Mouse (Mus musculus) stomach, postnatal 0 days (tissue): ENCODE data around the gene 4632433K11Rik. TPM values are rescaled to one million over a fixed set of nuclear protein-coding genes. Genes with fewer than 3 reads are reported as not detected.

ENCODE experiments used
- ATAC-seq: fragments of 200-750 bp; cut with Nextera tagmentation; 2 replicates; pipeline ENCODE4 v1.8.0; 2017; ENCODE audit not compliant: low FRiP score, low TSS enrichment
- DNase-seq: peaks from one replicate; pipeline ENCODE4 v3.0.0-alpha.2; 2016; ENCODE audit warnings: low spot score
- H3K27ac ChIP-seq: fragments of 300-500 bp; sonication (generic); replicated peaks from 2 replicates; pipeline ENCODE4 v1.5.1; 2014; ENCODE audit warnings: mild to moderate bottlenecking, control low read depth
- H3K27me3 ChIP-seq: fragments of 300-500 bp; sonication (generic); 2 replicates; pipeline ENCODE4 v1.6.1; 2014; ENCODE audit warnings: low read length; ENCODE audit not compliant: control insufficient read depth, insufficient read depth
- H3K36me3 ChIP-seq: fragments of 300-500 bp; sonication (generic); 2 replicates; pipeline ENCODE4 v1.6.1; 2014; ENCODE audit warnings: low read length, mixed read lengths; ENCODE audit not compliant: control insufficient read depth, insufficient read depth
- H3K4me1 ChIP-seq: fragments of 300-500 bp; sonication (generic); replicated peaks from 2 replicates; pipeline ENCODE4 v1.6.1; 2014; ENCODE audit warnings: antibody characterized with exemption; ENCODE audit not compliant: control insufficient read depth, insufficient read depth
- H3K4me2 ChIP-seq: fragments of 300-500 bp; sonication (generic); replicated peaks from 2 replicates; pipeline ENCODE4 v1.6.1; 2014; ENCODE audit warnings: low read depth, mild to moderate bottlenecking, control low read depth, moderate library complexity
- H3K4me3 ChIP-seq: fragments of 300-500 bp; sonication (generic); 2 replicates; pipeline ENCODE4 v1.5.1; 2014; ENCODE audit warnings: low read depth, low read length, control low read depth
- H3K9ac ChIP-seq: fragments of 300-500 bp; sonication (generic); 2 replicates; pipeline ENCODE4 v1.6.1; 2014; ENCODE audit warnings: mild to moderate bottlenecking, low read length, control low read depth, mixed read lengths
- H3K9me3 ChIP-seq: fragments of 300-500 bp; sonication (generic); 2 replicates; pipeline ENCODE4 v1.6.1; 2016; ENCODE audit warnings: low read length; ENCODE audit not compliant: control insufficient read depth
- CTCF ChIP-seq: IDR thresholded peaks from 2 replicates; pipeline ENCODE4 v1.5.1; 2016; ENCODE audit warnings: antibody characterized with exemption, low read depth, mild to moderate bottlenecking, moderate library complexity
- EP300 ChIP-seq: optimal IDR thresholded peaks from 2 replicates; pipeline ENCODE3; 2016; ENCODE audit warnings: antibody characterized with exemption
- WGBS: fragments of 180-500 bp; shearing (Covaris S2); extraction: QIAGEN DNeasy Blood & Tissue Kit; methylation state at CpG from one replicate; pipeline ENCODE4 v1.1.7; 2014; 5-methylcytosine and 5-hydroxymethylcytosine counted together
- polyA plus RNA-seq: library from polyadenylated mRNA; unstranded; fragments of >200 nt; fragmentation: Nextera tagmentation; extraction: Ambion mirVana; gene quantifications from 2 replicates; pipeline ENCODE4 v1.2.1, GENCODE M21; 2015

The 4632433K11Rik gene
- polyA plus RNA-seq, 1 experiment from 2014 or later = not detected

GRCm38 (mm10) chr7:5012681-5013513 lies 21.0 kb upstream of the 4632433K11Rik start:
- H3K4me2 ChIP-seq = no peak overlapping the region
- TF ChIP-seq EP300 (no peak), CTCF (no peak)
- ATAC-seq (no peak), DNase-seq (no peak)
- peaks cover 3% of the 10 kb centered on the region; the same call in 1 of the 2 replicates for H3K4me1 ChIP-seq
- H3K9me3 ChIP-seq = no peaks in the 10 kb centered on the region
- no peaks in the 10 kb centered on the region for H3K27me3 ChIP-seq
- H3K4me3 ChIP-seq = no peak overlapping the region
- H3K9ac ChIP-seq = no peak overlapping the region
- WGBS = 84% methylated on average over 27 of the region's 27 CpGs
- H3K27ac ChIP-seq = no peak overlapping the region
- peaks cover 44% of the 10 kb centered on the region for H3K36me3 ChIP-seq

DNA sequence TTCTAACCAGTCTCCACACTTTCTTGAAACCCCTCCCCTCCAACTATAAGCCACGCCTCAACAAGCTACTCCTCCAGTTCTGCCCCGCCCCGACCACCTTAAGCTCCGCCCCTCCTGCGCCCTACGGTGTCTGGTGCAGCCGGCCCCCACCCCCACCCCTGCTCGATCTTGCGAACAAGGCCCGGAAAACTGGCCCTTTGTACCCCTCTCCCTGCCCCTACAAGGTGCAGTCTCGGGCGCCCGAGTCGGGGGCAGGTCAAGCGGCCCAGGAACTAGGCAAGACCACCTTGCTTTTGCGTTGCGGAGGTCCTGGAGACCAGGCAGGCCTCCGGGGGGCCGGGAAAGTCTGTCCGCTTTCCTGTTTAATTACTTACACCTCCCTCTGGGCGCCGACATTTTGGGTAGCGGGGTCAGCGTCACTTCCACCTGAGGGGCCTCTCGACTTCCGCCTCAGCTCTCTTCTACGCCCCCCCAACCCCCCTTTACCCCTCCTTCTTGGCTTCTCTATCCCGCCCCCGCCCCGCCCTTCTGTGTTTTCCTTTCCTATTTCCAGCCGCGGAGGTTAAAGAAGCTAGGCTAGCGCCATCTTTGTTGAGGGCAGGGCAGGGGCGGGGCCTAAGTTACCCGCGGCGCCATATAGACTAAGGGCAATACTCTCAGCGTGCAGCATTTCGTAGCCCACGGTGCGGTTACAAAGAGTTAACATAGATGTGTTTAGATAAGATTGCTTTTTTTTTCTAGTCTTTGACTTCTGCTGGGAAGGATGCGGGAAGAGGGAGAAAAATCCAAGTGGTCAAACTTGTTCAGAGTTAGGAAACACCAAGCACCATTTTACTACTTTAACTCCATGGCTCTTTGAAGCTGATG lies 19.4 kb upstream of the 4632433K11Rik start, which contains the start of the genes Zfp524 and Fiz1:
Gene Zfp524 (plus strand): TSS at position 165 of the 867 bp plus-strand sequence.
Gene Fiz1 (minus strand): TSS at position 447 of the 867 bp plus-strand sequence.
- DNase-seq (peak; percentile 98), ATAC-seq (peak; percentile 86)
- peak within 1 kb of the TSS; percentile 74 for H3K4me2 ChIP-seq
- H3K36me3 ChIP-seq = peaks cover 29% of the 10 kb centered on the region
- peak within 1 kb of the TSS; percentile 80 for H3K4me3 ChIP-seq
- peak within 1 kb of the TSS; percentile 84 for H3K9ac ChIP-seq
- H3K27me3 ChIP-seq = no peaks in the 10 kb centered on the region
- peak within 1 kb of the TSS; percentile 99 for H3K27ac ChIP-seq
- under 1% methylated on average over 41 of the region's 42 CpGs for WGBS
- H3K9me3 ChIP-seq = no peaks in the 10 kb centered on the region
- TF ChIP-seq EP300 (peak; percentile 88), CTCF (0 out of 2 replicates have a peak, but pooled peaks have one; percentile 2)
- peaks cover 3% of the 10 kb centered on the region; the same call in 1 of the 2 replicates for H3K4me1 ChIP-seq

- Histone ChIP-seq H3K9me3 (no peaks in the 10 kb centered on the region), H3K4me2 (peak within 1 kb of the TSS; percentile 74), H3K27ac (peak within 1 kb of the TSS; percentile 99), H3K27me3 (no peaks in the 10 kb centered on the region), H3K4me3 (peak within 1 kb of the TSS; percentile 80), H3K36me3 (peaks cover 21% of the 10 kb centered on the region), H3K9ac (peak within 1 kb of the TSS; percentile 84), H3K4me1 (peaks cover 3% of the 10 kb centered on the region; the same call in 1 of the 2 replicates)
- WGBS = under 1% methylated on average over 61 of the region's 76 CpGs
- TF ChIP-seq CTCF (no peak; the same call in 1 of the 2 replicates), EP300 (peak; percentile 32)
- DNase-seq (peak; percentile 96), ATAC-seq (peak; percentile 84)
Measured at GRCm38 (mm10) chr7:5015118-5016001, 18.6 kb upstream of the 4632433K11Rik start, which contains the start of gene Gm44973. Gene Gm44973, plus strand, starts transcription at chr7:5015496.

DNA sequence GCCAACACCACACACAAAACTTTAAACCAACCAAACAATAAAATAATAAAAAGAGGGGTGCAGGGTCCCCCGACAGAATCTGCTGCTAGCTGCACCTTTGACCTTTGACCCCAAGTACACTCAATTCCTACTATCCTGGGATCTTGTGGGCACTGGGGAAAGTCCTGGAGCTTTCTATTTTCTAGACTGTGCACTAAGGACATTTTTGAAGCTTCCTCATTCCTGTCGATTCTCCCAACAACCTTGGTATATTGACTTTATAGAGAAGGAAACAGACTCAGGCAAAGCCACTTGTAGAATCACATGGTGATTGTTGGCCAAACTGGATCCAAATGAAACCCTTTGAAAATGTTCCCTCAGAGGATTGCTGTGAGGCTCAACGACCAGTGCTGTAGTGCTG lies 17.9 kb upstream of the 4632433K11Rik start:
- Histone ChIP-seq H3K27me3 (no peaks in the 10 kb centered on the region), H3K36me3 (peaks cover 16% of the 10 kb centered on the region), H3K4me2 (peak overlapping the region; percentile 74), H3K9me3 (no peaks in the 10 kb centered on the region), H3K9ac (peak overlapping the region; percentile 78), H3K4me3 (peak overlapping the region; percentile 80), H3K27ac (peak overlapping the region; percentile 99), H3K4me1 (peaks cover 3% of the 10 kb centered on the region; the same call in 1 of the 2 replicates)
- WGBS = 41% methylated on average over 3 of the region's 3 CpGs
- TF ChIP-seq CTCF (no peak), EP300 (no peak)
- ATAC-seq (no peak), DNase-seq (no peak)

DNA sequence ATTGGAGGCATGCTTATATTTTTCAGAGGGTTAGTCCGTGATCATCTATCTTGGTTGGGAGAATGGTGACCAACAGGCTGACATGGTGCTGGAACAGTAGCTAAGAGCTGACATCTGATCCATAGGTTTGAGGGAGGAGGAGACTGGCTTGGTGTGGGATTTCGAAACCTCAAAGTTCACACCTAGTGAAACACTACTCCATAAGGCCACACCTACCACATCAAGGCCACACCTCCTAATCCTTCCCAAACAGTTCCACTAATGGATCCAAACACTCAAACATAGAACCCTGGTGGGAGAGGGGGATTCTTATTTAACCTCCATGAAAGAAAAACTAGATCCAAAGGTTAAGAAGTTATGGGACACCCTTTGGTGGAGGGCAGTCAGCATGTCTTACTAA lies 17.0 kb upstream of the 4632433K11Rik start:
- TF ChIP-seq EP300 = no peak
- TF ChIP-seq CTCF = no peak
- no peak for ATAC-seq
- WGBS = 100% methylated on average over 2 of the region's 2 CpGs

More for the DNA sequence above, 17.0 kb upstream of the 4632433K11Rik start:
- no peak for DNase-seq
- H3K27ac ChIP-seq = no peak overlapping the region
- H3K36me3 ChIP-seq = peaks cover 9% of the 10 kb centered on the region
- H3K4me2 ChIP-seq = no peak overlapping the region
- H3K27me3 ChIP-seq = no peaks in the 10 kb centered on the region
- no peak overlapping the region for H3K4me3 ChIP-seq
- no peaks in the 10 kb centered on the region for H3K9me3 ChIP-seq
- no peak overlapping the region for H3K9ac ChIP-seq
- peaks cover 3% of the 10 kb centered on the region; the same call in 1 of the 2 replicates for H3K4me1 ChIP-seq
